1 mouse cellular context compared by ENCODE assay signal in the genomic region with DNA sequence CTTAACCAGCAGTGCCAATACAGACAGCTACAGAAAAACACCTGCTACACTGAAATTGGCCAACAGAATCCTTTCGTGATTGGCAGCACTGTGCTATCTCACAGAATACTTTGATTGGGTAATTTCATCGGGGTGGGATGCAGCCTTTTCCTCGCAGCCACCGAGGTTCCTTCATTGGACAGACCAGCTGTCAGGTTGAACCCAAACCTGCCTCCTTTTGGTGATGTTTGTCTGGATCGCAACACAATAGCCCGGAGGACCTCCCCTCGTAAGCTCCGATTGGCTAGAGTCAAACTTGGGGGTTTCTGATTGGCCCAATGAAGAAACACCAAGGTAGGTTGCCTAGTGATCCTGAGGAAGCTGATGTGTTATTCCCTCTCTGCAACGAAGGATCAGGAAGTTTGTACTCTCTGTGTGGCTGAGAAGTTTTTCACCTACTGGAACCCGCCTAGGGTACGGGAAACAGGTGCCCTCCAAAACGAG.
TF ChIP-seq lines count a peak whose summit lies in the region.

A gene (plus strand): TSS at position 331 of the 483 bp plus-strand sequence.

TF ChIP-seq in MEL, 35 proteins besides CTCF, POLR2A, EP300 and RAD21 (continued from another document):
- TF ChIP-seq SMC3 (IDR thresholded peaks at IDR 0.05; ENCODE audit: low read depth, low read length) = peak; percentile 23; the same call in 1 of the 2 replicates
- TF ChIP-seq HCFC1 (IDR thresholded peaks at IDR 0.05; ENCODE audit: low read depth, low read length) = peak; percentile 91
- peak; percentile 70 for TF ChIP-seq MAZ (IDR thresholded peaks at IDR 0.05; ENCODE audit: low read depth, low read length)
- peak; percentile 38 for TF ChIP-seq TCF12 (IDR thresholded peaks at IDR 0.05; ENCODE audit: low read depth, low read length)
- peak; percentile 97 for TF ChIP-seq POLR2AphosphoS2 (IDR thresholded peaks at IDR 0.05; ENCODE audit: low read length)
- TF ChIP-seq MYB (IDR thresholded peaks at IDR 0.05; ENCODE audit: low read depth, low read length) = no peak
- TF ChIP-seq MAX (IDR thresholded peaks at IDR 0.05; ENCODE audit: low read length) = peak; percentile 31; the same call in 1 of the 2 replicates
- no peak for TF ChIP-seq MEF2A (IDR thresholded peaks at IDR 0.05; ENCODE audit: extremely low read depth, insufficient replicate concordance, low read depth, low read length, poor library complexity, severe bottlenecking)
- peak; percentile 81 for TF ChIP-seq MXI1 (IDR thresholded peaks at IDR 0.05; ENCODE audit: low read depth, low read length)
- peak; percentile 49; the same call in 1 of the 2 replicates for TF ChIP-seq NRF1 (IDR thresholded peaks at IDR 0.05; ENCODE audit: insufficient read depth, low read depth, low read length, poor library complexity, severe bottlenecking)
